Mouse (Mus musculus) embryonic facial prominence, embryonic 14.5 days (tissue): ENCODE data around the gene Mcrip2. TPM values are rescaled to one million over a fixed set of nuclear protein-coding genes. Genes with fewer than 3 reads are reported as not detected.

ENCODE experiments used
- ATAC-seq: fragments of 200-750 bp; cut with Nextera tagmentation; 2 replicates; pipeline ENCODE4 v1.8.0; 2017; ENCODE audit warnings: low read depth, moderate number of reproducible peaks, moderate TSS enrichment
- DNase-seq: peaks from one replicate; pipeline ENCODE4 v3.0.0-alpha.2; 2015; ENCODE audit warnings: low spot score
- H3K27ac ChIP-seq: fragments of 300-500 bp; sonication (generic); replicated peaks from 2 replicates; pipeline ENCODE4 v1.5.1; 2014; ENCODE audit warnings: low read depth, mild to moderate bottlenecking, low read length, moderate library complexity
- H3K27me3 ChIP-seq: fragments of 300-500 bp; sonication (generic); replicated peaks from 2 replicates; pipeline ENCODE4 v1.6.1; 2014; ENCODE audit warnings: low read length; ENCODE audit not compliant: control insufficient read depth, insufficient read depth
- H3K36me3 ChIP-seq: fragments of 300-500 bp; sonication (generic); 2 replicates; pipeline ENCODE4 v1.6.1; 2014; ENCODE audit warnings: low read length, mixed read lengths; ENCODE audit not compliant: control insufficient read depth, insufficient read depth
- H3K4me1 ChIP-seq: fragments of 300-500 bp; sonication (generic); 2 replicates; pipeline ENCODE4 v1.6.1; 2014; ENCODE audit warnings: antibody characterized with exemption, low read length; ENCODE audit not compliant: control insufficient read depth, insufficient read depth
- H3K4me2 ChIP-seq: fragments of 300-500 bp; sonication (generic); 2 replicates; pipeline ENCODE4 v1.6.1; 2014; ENCODE audit warnings: low read depth, mild to moderate bottlenecking, low read length, moderate library complexity, mixed read lengths
- H3K4me3 ChIP-seq: fragments of 300-500 bp; sonication (generic); 2 replicates; pipeline ENCODE4 v1.5.1; 2014; ENCODE audit warnings: low read depth, mild to moderate bottlenecking, low read length
- H3K9ac ChIP-seq: fragments of 300-500 bp; sonication (generic); 2 replicates; pipeline ENCODE4 v1.6.1; 2014; ENCODE audit warnings: low read depth, mild to moderate bottlenecking, low read length, moderate library complexity, mixed read lengths
- H3K9me3 ChIP-seq: fragments of 300-500 bp; sonication (generic); 2 replicates; pipeline ENCODE4 v1.6.1; 2016; ENCODE audit warnings: low read length; ENCODE audit not compliant: control insufficient read depth
- WGBS: fragments of 180-500 bp; shearing (Covaris S2); extraction: QIAGEN DNeasy Blood & Tissue Kit; methylation state at CpG from one replicate; pipeline ENCODE4 v1.1.7; 2014; 5-methylcytosine and 5-hydroxymethylcytosine counted together
- polyA plus RNA-seq: library from polyadenylated mRNA; unstranded; fragments of >200 nt; fragmentation: Nextera tagmentation; extraction: Ambion mirVana; gene quantifications from 2 replicates; pipeline ENCODE4 v1.2.1, GENCODE M21; 2014

Mcrip2 gene
- polyA plus RNA-seq, 1 experiment from 2014 or later, result 36.7 TPM

DNA sequence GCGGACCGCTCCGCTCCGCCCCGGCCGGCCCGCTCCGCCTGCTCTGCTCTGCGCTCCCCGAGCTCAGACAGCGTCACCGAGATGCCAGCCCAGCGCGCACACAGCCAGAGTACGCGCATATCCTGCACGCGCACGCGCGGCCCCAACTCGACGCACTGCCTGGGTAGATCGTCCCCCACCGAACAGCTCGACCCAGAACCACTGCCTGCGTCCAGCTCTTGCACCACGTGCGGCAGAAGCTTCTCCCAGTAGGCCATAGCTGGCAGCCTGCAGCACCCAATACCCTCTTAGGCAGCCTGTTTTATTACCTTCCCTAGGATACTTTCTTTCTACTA lies 31.5 kb downstream of the Mcrip2 start, which contains the start of gene Rhbdl1:
Gene Rhbdl1, minus strand, starts transcription at position 220 of the 335 bp plus-strand sequence.
- under 1% methylated on average over 19 of the region's 29 CpGs for WGBS
- H3K9ac ChIP-seq, result peak within 1 kb of the TSS; percentile 67
- peak within 1 kb of the TSS; percentile 88 for H3K4me2 ChIP-seq
- H3K27me3 ChIP-seq, result no peaks in the 10 kb centered on the region
- H3K9me3 ChIP-seq, result no peaks in the 10 kb centered on the region
- peak within 1 kb of the TSS; percentile 44 for H3K27ac ChIP-seq
- H3K36me3 ChIP-seq, result peaks cover 34% of the 10 kb centered on the region
- peak; percentile 20; the same call in 1 of the 2 replicates for ATAC-seq
- peak; percentile 73 for DNase-seq
- H3K4me3 ChIP-seq, result peak within 1 kb of the TSS; percentile 44
- peaks cover 21% of the 10 kb centered on the region for H3K4me1 ChIP-seq

- DNase-seq (no peak), ATAC-seq (no peak)
- peaks cover 26% of the 10 kb centered on the region for H3K4me1 ChIP-seq
- peak overlapping the region; percentile 44 for H3K27ac ChIP-seq
- no peaks in the 10 kb centered on the region for H3K9me3 ChIP-seq
- WGBS, result 26% methylated on average over 12 of the region's 23 CpGs
- peak overlapping the region; percentile 44 for H3K4me3 ChIP-seq
- H3K9ac ChIP-seq, result peak overlapping the region; percentile 67
- H3K4me2 ChIP-seq, result peak overlapping the region; percentile 88
- peaks cover 31% of the 10 kb centered on the region for H3K36me3 ChIP-seq
- no peaks in the 10 kb centered on the region for H3K27me3 ChIP-seq
Observed at GRCm38 (mm10) chr17:25836397-25837075, 32.0 kb downstream of the Mcrip2 start.

DNA sequence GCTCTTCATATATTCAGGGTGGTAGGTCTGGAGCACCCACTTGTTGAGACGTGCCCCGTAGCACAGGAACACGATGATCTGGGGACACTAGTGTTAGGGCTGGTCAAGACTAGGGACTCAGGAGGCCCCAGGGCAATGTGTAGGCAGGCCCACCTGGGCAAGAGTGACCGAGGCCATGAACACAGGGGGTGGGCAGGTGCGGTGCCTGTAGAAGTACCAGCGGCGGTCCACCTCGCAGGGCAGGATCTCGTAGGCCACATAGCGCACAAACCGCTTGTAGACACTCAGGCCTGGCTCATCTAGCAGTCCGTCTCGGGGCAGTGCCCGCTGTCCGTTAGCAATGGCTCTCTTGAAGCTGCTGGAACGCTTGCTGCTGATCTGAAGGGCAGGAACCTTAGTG lies 32.7 kb downstream of the Mcrip2 start:
- H3K4me2 ChIP-seq, result peak overlapping the region; percentile 88; the same call in 1 of the 2 replicates
- H3K9ac ChIP-seq, result no peak overlapping the region
- no peak overlapping the region for H3K4me3 ChIP-seq

DNA sequence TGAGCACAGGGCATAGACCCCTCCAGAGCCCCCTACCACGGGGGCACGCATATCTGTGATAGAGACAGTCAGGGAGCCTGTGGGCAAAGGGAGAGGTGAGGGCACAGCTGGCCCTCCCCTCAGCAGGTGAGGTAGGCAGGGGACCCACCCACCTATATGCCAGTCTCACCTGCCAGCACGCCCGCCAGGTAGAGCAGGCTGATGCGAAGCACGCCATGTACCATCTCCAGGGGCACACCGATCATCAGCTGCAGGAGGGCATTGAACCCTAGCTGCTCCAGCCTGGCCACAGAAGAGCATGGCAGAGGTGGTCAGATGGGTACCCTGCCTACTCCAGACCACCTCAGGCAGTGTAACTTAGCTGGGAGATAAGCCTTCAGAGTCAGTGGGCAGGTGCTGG lies 33.3 kb downstream of the Mcrip2 start:
- ATAC-seq (no peak), DNase-seq (no peak)
- H3K36me3 ChIP-seq, result peaks cover 31% of the 10 kb centered on the region
- no peaks in the 10 kb centered on the region for H3K27me3 ChIP-seq
- peak overlapping the region; percentile 86; the same call in 1 of the 2 replicates for H3K4me2 ChIP-seq
- WGBS, result 90% methylated on average over 7 of the region's 7 CpGs
- H3K27ac ChIP-seq, result no peak overlapping the region
- H3K4me1 ChIP-seq, result peaks cover 38% of the 10 kb centered on the region
- H3K9me3 ChIP-seq, result no peaks in the 10 kb centered on the region
- H3K9ac ChIP-seq, result no peak overlapping the region
- H3K4me3 ChIP-seq, result no peak overlapping the region

More for the DNA sequence above, 32.7 kb downstream of the Mcrip2 start:
- Histone ChIP-seq H3K36me3 (peaks cover 31% of the 10 kb centered on the region), H3K9me3 (no peaks in the 10 kb centered on the region), H3K27ac (no peak overlapping the region), H3K4me1 (peaks cover 33% of the 10 kb centered on the region), H3K27me3 (no peaks in the 10 kb centered on the region)
- ATAC-seq, result no peak
- DNase-seq, result no peak
- 90% methylated on average over 16 of the region's 16 CpGs for WGBS

DNA sequence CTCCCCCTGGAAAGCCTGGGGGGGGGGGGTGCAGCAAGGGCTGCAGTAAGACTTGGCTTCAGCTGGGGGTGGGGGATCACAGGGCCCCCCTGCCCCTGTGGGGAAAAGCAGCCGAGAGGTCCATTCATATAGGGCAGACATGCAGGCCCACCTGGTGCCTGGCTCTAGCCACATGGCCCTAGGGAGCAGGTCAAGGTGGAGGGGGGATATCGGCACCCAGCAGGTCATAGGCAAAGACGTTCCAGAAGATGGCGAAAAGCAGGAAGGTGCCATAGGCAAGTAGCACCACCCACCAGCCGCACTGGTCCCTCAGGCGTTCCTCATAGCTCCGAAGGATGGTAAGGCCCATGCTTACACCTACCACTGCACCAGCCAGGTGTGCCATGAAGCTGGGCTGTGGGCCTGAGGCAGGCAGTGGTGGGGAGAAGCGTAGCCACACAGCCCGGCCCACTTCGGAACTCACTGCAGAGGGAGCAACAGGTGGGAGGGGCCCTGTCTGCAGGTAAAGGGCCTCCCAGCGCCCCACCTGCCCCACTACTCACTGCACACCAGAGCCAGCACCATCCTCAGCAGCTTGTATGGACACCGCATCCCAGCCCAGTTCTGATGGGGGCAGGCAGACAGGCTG lies 33.9 kb downstream of the Mcrip2 start:
- Histone ChIP-seq H3K9me3 (no peaks in the 10 kb centered on the region), H3K4me2 (peak overlapping the region; percentile 86), H3K36me3 (peaks cover 31% of the 10 kb centered on the region), H3K27me3 (no peaks in the 10 kb centered on the region), H3K27ac (no peak overlapping the region), H3K4me1 (peaks cover 41% of the 10 kb centered on the region), H3K4me3 (peak overlapping the region; percentile 87), H3K9ac (peak overlapping the region; percentile 90)
- DNase-seq, result no peak
- WGBS, result 84% methylated on average over 10 of the region's 12 CpGs
- no peak for ATAC-seq

DNA sequence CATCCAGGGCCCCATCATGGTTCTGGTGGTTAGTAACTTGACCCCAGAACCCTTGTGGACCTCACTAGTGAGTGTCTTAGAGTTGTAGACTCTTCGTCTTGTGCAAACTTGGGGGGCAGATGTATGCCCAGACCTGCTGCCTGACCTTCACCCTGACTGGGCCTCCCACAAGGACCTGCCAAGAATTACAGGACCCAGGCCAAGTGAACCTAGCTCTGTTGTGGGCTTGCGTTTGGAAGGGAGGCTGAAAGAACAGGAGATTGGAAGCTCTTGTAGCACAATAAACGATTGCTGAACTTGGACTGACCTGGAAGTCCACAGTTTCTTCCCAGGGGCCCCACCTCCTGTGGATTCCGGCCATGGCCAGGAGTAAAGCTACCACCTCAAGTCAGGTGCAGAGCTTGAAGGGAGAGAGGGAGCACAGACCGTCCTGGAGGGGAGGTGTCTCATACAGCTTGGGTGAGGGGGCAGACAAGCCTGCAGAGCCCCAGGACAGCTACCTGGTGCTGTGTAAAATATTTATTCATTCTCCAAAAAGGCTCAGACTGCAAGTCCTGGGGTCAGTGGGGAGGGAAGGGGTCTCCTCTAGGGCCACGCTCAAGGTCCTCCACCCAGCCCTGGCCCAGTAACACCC lies 34.5 kb downstream of the Mcrip2 start:
- H3K4me2 ChIP-seq, result peak overlapping the region; percentile 86
- 31% methylated on average over 6 of the region's 6 CpGs for WGBS
- H3K27me3 ChIP-seq, result no peaks in the 10 kb centered on the region
- no peak for ATAC-seq
- H3K27ac ChIP-seq, result peak overlapping the region; percentile 96
- H3K4me1 ChIP-seq, result peaks cover 43% of the 10 kb centered on the region
- no peaks in the 10 kb centered on the region for H3K9me3 ChIP-seq
- peaks cover 26% of the 10 kb centered on the region for H3K36me3 ChIP-seq
- DNase-seq, result no peak
- H3K4me3 ChIP-seq, result peak overlapping the region; percentile 87
- H3K9ac ChIP-seq, result peak overlapping the region; percentile 90

GRCm38 (mm10) chr17:25833291-25833663 lies 35.3 kb downstream of the Mcrip2 start, which contains the start of gene Stub1:
Gene Stub1 (minus strand): TSS chr17:25833404.
- Histone ChIP-seq H3K9ac (peak within 1 kb of the TSS; percentile 90), H3K4me1 (peaks cover 43% of the 10 kb centered on the region), H3K27ac (peak within 1 kb of the TSS; percentile 96), H3K4me3 (peak within 1 kb of the TSS; percentile 87), H3K9me3 (no peaks in the 10 kb centered on the region), H3K4me2 (peak within 1 kb of the TSS; percentile 86), H3K36me3 (peaks cover 22% of the 10 kb centered on the region), H3K27me3 (no peaks in the 10 kb centered on the region)
- DNase-seq (peak; percentile 96), ATAC-seq (peak; percentile 50)
- WGBS, result 1% methylated on average over 24 of the region's 24 CpGs

DNA sequence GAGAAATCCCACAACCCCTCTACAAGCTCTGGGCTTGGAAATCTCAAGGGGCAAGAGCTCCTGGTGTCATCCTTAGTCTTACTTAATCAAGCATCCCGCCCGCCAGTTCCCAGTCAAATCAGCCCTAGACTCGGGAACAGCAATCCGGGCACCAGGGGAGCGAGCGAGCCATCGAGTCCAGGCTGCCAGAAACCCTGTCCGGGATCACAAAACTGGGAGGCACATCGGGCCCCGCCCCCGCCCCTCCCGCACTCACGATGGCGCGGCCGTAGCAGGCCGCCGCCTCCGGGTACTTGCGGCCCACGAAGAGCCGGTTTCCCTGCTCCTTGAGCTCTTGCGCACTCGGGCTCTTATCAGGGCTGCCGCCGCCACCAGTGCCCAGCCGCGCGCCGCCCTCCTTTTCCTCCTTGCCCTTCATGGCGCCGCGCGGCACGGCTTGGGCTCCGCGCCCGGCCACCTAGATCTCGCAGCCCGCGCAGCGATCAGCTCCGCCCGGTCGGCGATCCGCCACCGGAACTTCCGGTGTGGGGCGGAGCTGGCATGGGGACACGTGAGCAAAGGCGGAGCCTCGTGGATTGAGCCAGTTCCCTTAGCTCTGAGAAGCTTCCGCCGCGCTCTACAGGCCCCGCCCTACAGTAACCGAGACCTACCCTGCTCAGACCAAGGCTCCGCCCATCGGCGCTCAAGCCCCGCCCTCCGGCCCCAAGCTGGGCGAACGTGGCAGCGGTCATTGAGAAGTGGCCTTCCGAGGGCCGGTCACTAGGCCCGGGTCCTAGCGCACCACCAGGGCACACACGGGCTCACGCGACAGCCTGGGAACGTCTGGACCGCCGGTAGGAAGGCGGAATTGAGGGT lies 35.9 kb downstream of the Mcrip2 start:
- peak overlapping the region; percentile 87 for H3K4me3 ChIP-seq
- ATAC-seq (peak; percentile 90), DNase-seq (peak; percentile 100)
- H3K4me1 ChIP-seq, result peaks cover 43% of the 10 kb centered on the region
- H3K9me3 ChIP-seq, result no peaks in the 10 kb centered on the region
- peak overlapping the region; percentile 90 for H3K9ac ChIP-seq
- peak overlapping the region; percentile 86 for H3K4me2 ChIP-seq
- H3K27me3 ChIP-seq, result no peaks in the 10 kb centered on the region
- H3K27ac ChIP-seq, result peak overlapping the region; percentile 96
- WGBS, result under 1% methylated on average over 53 of the region's 77 CpGs
- H3K36me3 ChIP-seq, result peaks cover 28% of the 10 kb centered on the region
